Mouse (Mus musculus): ENCODE results near the gene Mpv17l2.

Mpv17l2 gene

GRCm38 (mm10) chr8:70723486-70724210 lies 37.1 kb downstream of the Mpv17l2 start, which contains the start of gene Pde4c:
Gene Pde4c, plus strand, starts transcription at chr8:70723720.
- in situ Hi-C loops (cut with MseI, MboI) = loop anchor here (5.0 kb wide), 1 partner anchor 34 kb away; no protein-coding TSS in a partner anchor

GRCm38 (mm10) chr8:70721601-70722000 lies 39.1 kb downstream of the Mpv17l2 start:
- in situ Hi-C loops (cut with MseI, MboI) = loop anchor here (5.0 kb wide), 1 partner anchor 36 kb away; no protein-coding TSS in a partner anchor

- in situ Hi-C loops (cut with MseI, MboI) = loop anchor here (5.0 kb wide), 1 partner anchor 37 kb away; no protein-coding TSS in a partner anchor
Measured at GRCm38 (mm10) chr8:70720739-70721138, 40.0 kb downstream of the Mpv17l2 start.

- in situ Hi-C loops (cut with MseI, MboI) = loop anchor here (5.0 kb wide), 1 partner anchor 37 kb away; no protein-coding TSS in a partner anchor
Measured at GRCm38 (mm10) chr8:70719796-70720270, 40.9 kb downstream of the Mpv17l2 start.

- in situ Hi-C loops (cut with MseI, MboI) = no loop called here
Measured at GRCm38 (mm10) chr8:70718297-70718696, 42.4 kb downstream of the Mpv17l2 start, which contains the start of gene Gm3336. Gene Gm3336, plus strand, starts transcription at chr8:70718543.

GRCm38 (mm10) chr8:70716521-70717400 lies 44.0 kb downstream of the Mpv17l2 start:
- in situ Hi-C loops (cut with MseI, MboI) = no loop called here

- in situ Hi-C loops (cut with MseI, MboI) = no loop called here
Measured at GRCm38 (mm10) chr8:70715086-70715485, 45.7 kb downstream of the Mpv17l2 start.

GRCm38 (mm10) chr8:70713991-70714390 lies 46.8 kb downstream of the Mpv17l2 start:
- in situ Hi-C loops (cut with MseI, MboI) = no loop called here

- in situ Hi-C loops (cut with MseI, MboI) = no loop called here
Measured at GRCm38 (mm10) chr8:70711041-70711440, 49.7 kb downstream of the Mpv17l2 start.

- in situ Hi-C loops (cut with MseI, MboI) = no loop called here
Measured at GRCm38 (mm10) chr8:70710296-70710695, 50.5 kb downstream of the Mpv17l2 start.

- in situ Hi-C loops (cut with MseI, MboI) = loop anchor here (5.0 kb wide), 2 partner anchors 37 to 47 kb away; partner anchors contain the start of genes Lsm4 (in 1 of the 2) and Pgpep1 (in 1 of the 2)
Measured at GRCm38 (mm10) chr8:70709794-70710193, 51.0 kb downstream of the Mpv17l2 start.

Data from mouse trophoblast stem cell (cell line).